Mouse (Mus musculus) cortical plate, adult 2 months (tissue): ENCODE results near the gene Cpz.

Source experiments
- CTCF ChIP-seq: fragments of 200-500 bp; IDR thresholded peaks from 2 replicates; pipeline ENCODE4 v1.5.1; 2011; ENCODE audit warnings: mild to moderate bottlenecking, control low read depth, low read length; ENCODE audit not compliant: insufficient read depth; ENCODE audit errors: extremely low read depth
- POLR2A ChIP-seq: fragments of 200-500 bp; IDR thresholded peaks from 2 replicates; pipeline ENCODE4 v1.6.1; 2011; ENCODE audit warnings: mild to moderate bottlenecking, low read length, control low read depth; ENCODE audit not compliant: insufficient read depth; ENCODE audit errors: extremely low read depth

DNA sequence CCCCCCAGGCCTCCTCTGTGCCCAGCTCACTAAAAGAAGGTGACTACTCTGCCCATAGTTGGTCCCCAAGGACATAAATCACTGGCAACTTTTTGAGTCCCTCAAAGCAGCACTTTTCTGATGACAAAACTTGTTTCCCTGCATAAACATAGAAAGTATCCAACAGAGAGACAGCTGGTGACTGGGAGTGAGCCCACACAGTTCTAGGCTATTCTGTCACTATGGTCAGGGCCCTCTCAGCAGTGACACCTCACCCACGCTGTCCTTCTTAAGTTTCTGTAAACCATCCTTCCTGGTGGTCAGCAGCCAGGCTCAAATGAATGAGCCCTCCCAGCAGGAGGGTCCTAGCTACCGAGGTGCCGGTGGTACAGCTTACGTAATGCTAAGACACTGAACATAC lies 41.1 kb upstream of the Cpz start:
- TF ChIP-seq CTCF: no peak
- no peak for TF ChIP-seq POLR2A
